Mouse (Mus musculus) hindbrain, embryonic 16.5 days (tissue): ENCODE measurements around the gene Mical2. TPM values are rescaled to one million over a fixed set of nuclear protein-coding genes. Genes with fewer than 3 reads are reported as not detected.
A peak's percentile ranks its signal among the peaks of the same experiment; 100 is the strongest.

ENCODE experiments used
- ATAC-seq: fragments of 200-750 bp; cut with Nextera tagmentation; 2 replicates; pipeline ENCODE4 v1.8.0; 2017; ENCODE audit warnings: moderate TSS enrichment, moderate library complexity
- H3K27ac ChIP-seq: fragments of 300-500 bp; sonication (generic); 2 replicates; pipeline ENCODE4 v1.5.1; 2014; ENCODE audit warnings: low read depth, mild to moderate bottlenecking, control low read depth, low read length, moderate library complexity
- H3K27me3 ChIP-seq: fragments of 300-500 bp; sonication (generic); replicated peaks from 2 replicates; pipeline ENCODE4 v1.6.1; 2014; ENCODE audit warnings: low read length; ENCODE audit not compliant: control insufficient read depth, insufficient read depth
- H3K36me3 ChIP-seq: fragments of 300-500 bp; sonication (generic); 2 replicates; pipeline ENCODE4 v1.6.1; 2014; ENCODE audit warnings: mild to moderate bottlenecking, low read length, moderate library complexity, mixed read lengths; ENCODE audit not compliant: control insufficient read depth, insufficient read depth
- H3K4me1 ChIP-seq: fragments of 300-500 bp; sonication (generic); 2 replicates; pipeline ENCODE4 v1.6.1; 2014; ENCODE audit warnings: low read depth, low read length; ENCODE audit not compliant: control insufficient read depth, insufficient read depth
- H3K4me2 ChIP-seq: fragments of 300-500 bp; sonication (generic); 2 replicates; pipeline ENCODE4 v1.6.1; 2014; ENCODE audit warnings: mild to moderate bottlenecking, low read length, control low read depth, moderate library complexity
- H3K4me3 ChIP-seq: fragments of 300-500 bp; sonication (generic); 2 replicates; pipeline ENCODE4 v1.5.1; 2014; ENCODE audit warnings: mild to moderate bottlenecking, low read length, control low read depth, moderate library complexity
- H3K9ac ChIP-seq: fragments of 300-500 bp; sonication (generic); 2 replicates; pipeline ENCODE4 v1.6.1; 2014; ENCODE audit warnings: low read depth, mild to moderate bottlenecking, control low read depth, low read length, moderate library complexity
- H3K9me3 ChIP-seq: fragments of 300-500 bp; sonication (generic); 2 replicates; pipeline ENCODE4 v1.6.1; 2014; ENCODE audit warnings: mild to moderate bottlenecking, low read length, moderate library complexity; ENCODE audit not compliant: control insufficient read depth
- WGBS: fragments of 180-500 bp; shearing (Covaris S2); extraction: QIAGEN DNeasy Blood & Tissue Kit; methylation state at CpG from one replicate; pipeline ENCODE4 v1.1.7; 2014; 5-methylcytosine and 5-hydroxymethylcytosine counted together
- polyA plus RNA-seq: library from polyadenylated mRNA; unstranded; fragments of >200 nt; fragmentation: Nextera tagmentation; extraction: Ambion mirVana; gene quantifications from 2 replicates; pipeline ENCODE4 v1.2.1, GENCODE M21; 2015

Mical2 gene
- polyA plus RNA-seq, 1 experiment from 2014 or later = 7.2 TPM

GRCm38 (mm10) chr7:112259286-112259685, 33.6 kb downstream of the Mical2 start:
- Histone ChIP-seq H3K27me3 (no peaks in the 10 kb centered on the region), H3K4me3 (no peak overlapping the region), H3K9ac (no peak overlapping the region), H3K4me1 (no peaks in the 10 kb centered on the region), H3K9me3 (no peaks in the 10 kb centered on the region), H3K4me2 (no peak overlapping the region), H3K27ac (no peak overlapping the region), H3K36me3 (no peaks in the 10 kb centered on the region)
- WGBS = 93% methylated on average over 4 of the region's 4 CpGs
- no peak for ATAC-seq

- no peak overlapping the region for H3K27ac ChIP-seq
- 85% methylated on average over 5 of the region's 5 CpGs for WGBS
- H3K4me3 ChIP-seq = no peak overlapping the region
- no peaks in the 10 kb centered on the region for H3K9me3 ChIP-seq
- no peak overlapping the region for H3K9ac ChIP-seq
- ATAC-seq = no peak
- H3K4me1 ChIP-seq = no peaks in the 10 kb centered on the region
- no peak overlapping the region for H3K4me2 ChIP-seq
- no peaks in the 10 kb centered on the region for H3K36me3 ChIP-seq
- H3K27me3 ChIP-seq = no peaks in the 10 kb centered on the region
Observed at GRCm38 (mm10) chr7:112261121-112261520, 35.5 kb downstream of the Mical2 start.

- no peak for ATAC-seq
- no peaks in the 10 kb centered on the region for H3K27me3 ChIP-seq
- no peak overlapping the region for H3K4me3 ChIP-seq
- 82% methylated on average over 5 of the region's 5 CpGs for WGBS
- H3K36me3 ChIP-seq = no peaks in the 10 kb centered on the region
- H3K9ac ChIP-seq = no peak overlapping the region
- no peak overlapping the region for H3K4me2 ChIP-seq
- no peaks in the 10 kb centered on the region; the same call in 1 of the 2 replicates for H3K4me1 ChIP-seq
- no peak overlapping the region for H3K27ac ChIP-seq
- H3K9me3 ChIP-seq = no peaks in the 10 kb centered on the region
Observed at GRCm38 (mm10) chr7:112267266-112267665, 41.6 kb downstream of the Mical2 start.

GRCm38 (mm10) chr7:112268761-112269425, 43.2 kb downstream of the Mical2 start:
- Histone ChIP-seq H3K4me2 (no peak overlapping the region), H3K27me3 (no peaks in the 10 kb centered on the region), H3K9me3 (no peaks in the 10 kb centered on the region), H3K27ac (no peak overlapping the region), H3K4me1 (no peaks in the 10 kb centered on the region; the same call in none of the 2 replicates), H3K36me3 (no peaks in the 10 kb centered on the region), H3K9ac (no peak overlapping the region), H3K4me3 (no peak overlapping the region)
- WGBS = 88% methylated on average over 15 of the region's 15 CpGs
- no peak for ATAC-seq

GRCm38 (mm10) chr7:112270870-112271269, 45.2 kb downstream of the Mical2 start:
- H3K9me3 ChIP-seq = no peaks in the 10 kb centered on the region
- no peaks in the 10 kb centered on the region for H3K36me3 ChIP-seq
- H3K4me3 ChIP-seq = no peak overlapping the region
- 78% methylated on average over 5 of the region's 5 CpGs for WGBS
- H3K4me1 ChIP-seq = no peaks in the 10 kb centered on the region; the same call in none of the 2 replicates
- H3K27me3 ChIP-seq = no peaks in the 10 kb centered on the region
- H3K4me2 ChIP-seq = no peak overlapping the region
- no peak overlapping the region for H3K9ac ChIP-seq
- no peak for ATAC-seq
- no peak overlapping the region for H3K27ac ChIP-seq

DNA sequence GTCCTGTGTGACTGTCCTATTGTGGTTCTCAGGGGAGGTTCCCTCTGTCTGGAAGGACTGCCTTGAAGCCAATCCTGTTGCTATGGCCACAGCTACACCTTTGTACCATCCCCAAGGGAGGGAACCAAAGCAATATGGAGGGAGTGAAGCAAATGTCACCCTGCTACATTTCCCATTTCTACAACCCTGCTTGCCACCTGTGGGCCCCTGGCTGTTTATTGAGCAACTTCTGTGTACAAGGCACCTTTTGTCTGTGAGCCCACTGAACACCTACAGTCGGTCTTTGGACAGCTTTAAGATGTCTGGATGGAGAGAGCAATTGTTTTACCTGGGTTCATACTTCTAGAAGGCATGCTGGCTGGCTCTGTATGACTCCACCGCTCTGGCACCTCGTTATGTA, 46.0 kb downstream of the Mical2 start:
- Histone ChIP-seq H3K4me1 (no peaks in the 10 kb centered on the region; the same call in none of the 2 replicates), H3K9me3 (no peaks in the 10 kb centered on the region), H3K27me3 (no peaks in the 10 kb centered on the region), H3K36me3 (no peaks in the 10 kb centered on the region), H3K4me2 (no peak overlapping the region), H3K9ac (no peak overlapping the region), H3K27ac (no peak overlapping the region), H3K4me3 (no peak overlapping the region)
- WGBS = 81% methylated on average over 3 of the region's 3 CpGs
- ATAC-seq = no peak

GRCm38 (mm10) chr7:112272692-112273091, 47.0 kb downstream of the Mical2 start:
- H3K4me1 ChIP-seq = no peaks in the 10 kb centered on the region; the same call in none of the 2 replicates
- peak; percentile 76 for ATAC-seq
- no peaks in the 10 kb centered on the region for H3K27me3 ChIP-seq
- H3K9ac ChIP-seq = no peak overlapping the region
- H3K4me3 ChIP-seq = no peak overlapping the region
- H3K9me3 ChIP-seq = no peaks in the 10 kb centered on the region
- WGBS = 16% methylated on average over 5 of the region's 5 CpGs
- H3K27ac ChIP-seq = peak overlapping the region; percentile 12; the same call in 1 of the 2 replicates
- H3K36me3 ChIP-seq = no peaks in the 10 kb centered on the region
- H3K4me2 ChIP-seq = no peak overlapping the region

- H3K9me3 ChIP-seq = no peaks in the 10 kb centered on the region
- 71% methylated on average over 6 of the region's 6 CpGs for WGBS
- H3K4me1 ChIP-seq = no peaks in the 10 kb centered on the region; the same call in none of the 2 replicates
- no peaks in the 10 kb centered on the region for H3K36me3 ChIP-seq
- H3K4me3 ChIP-seq = no peak overlapping the region
- H3K27me3 ChIP-seq = no peaks in the 10 kb centered on the region
- no peak overlapping the region; the same call in 1 of the 2 replicates for H3K27ac ChIP-seq
- no peak overlapping the region for H3K4me2 ChIP-seq
- ATAC-seq = no peak
- no peak overlapping the region for H3K9ac ChIP-seq
Observed at GRCm38 (mm10) chr7:112273451-112273850, 47.8 kb downstream of the Mical2 start.

DNA sequence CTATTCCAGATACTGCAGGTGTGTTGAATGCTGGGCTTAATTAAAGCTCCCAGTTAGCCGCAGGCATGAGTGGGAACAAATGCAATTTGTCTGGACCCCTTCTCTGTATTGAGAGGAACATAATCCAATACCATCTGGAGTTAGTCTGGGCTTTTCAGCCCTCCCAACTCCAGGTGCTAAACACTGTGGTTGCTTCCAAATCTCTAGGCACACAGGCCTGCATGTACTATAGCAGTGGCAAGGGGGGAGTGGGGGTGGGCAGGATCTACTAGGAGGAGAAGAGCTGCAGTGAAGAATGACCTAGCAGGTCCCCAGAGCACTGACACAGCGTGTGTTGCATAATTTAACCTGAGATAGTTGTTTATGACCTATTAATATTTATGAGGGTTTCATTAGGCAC, 49.0 kb downstream of the Mical2 start:
- Histone ChIP-seq H3K4me1 (no peaks in the 10 kb centered on the region; the same call in none of the 2 replicates), H3K9me3 (no peaks in the 10 kb centered on the region), H3K4me3 (no peak overlapping the region), H3K4me2 (no peak overlapping the region), H3K9ac (no peak overlapping the region), H3K27me3 (no peaks in the 10 kb centered on the region), H3K27ac (no peak overlapping the region), H3K36me3 (no peaks in the 10 kb centered on the region)
- WGBS = 41% methylated on average over 2 of the region's 2 CpGs
- no peak for ATAC-seq
